Mouse (Mus musculus): ENCODE measurements around the gene Cxcl1. TPM values are rescaled to one million over a fixed set of nuclear protein-coding genes. Genes with fewer than 3 reads are reported as not detected.

Gene Cxcl1
- total and polyA plus RNA-seq, 3 experiments = not detected

- TF ChIP-seq EP300 (IDR thresholded peaks at IDR 0.05; ENCODE audit: low read depth in 1 of 2, low read length in 2 of 2) = no peak
- no peak for TF ChIP-seq BHLHE40 (IDR thresholded peaks at IDR 0.05; ENCODE audit: borderline replicate concordance, low read depth, low read length)
- no peak for TF ChIP-seq POLR2AphosphoS5 (IDR thresholded peaks at IDR 0.05; ENCODE audit: borderline replicate concordance, low read depth, low read length)
- TF ChIP-seq MXI1 (IDR thresholded peaks at IDR 0.05; ENCODE audit: low read depth, low read length) = no peak
- TF ChIP-seq SIN3A (IDR thresholded peaks at IDR 0.05; ENCODE audit: low read length) = no peak
- TF ChIP-seq E2F4 (IDR thresholded peaks at IDR 0.05; ENCODE audit: borderline replicate concordance, low read depth, low read length) = no peak
- TF ChIP-seq NRF1 (IDR thresholded peaks at IDR 0.05; ENCODE audit: insufficient read depth, low read depth, low read length, poor library complexity, severe bottlenecking) = no peak
- no peak for TF ChIP-seq USF2 (IDR thresholded peaks at IDR 0.05; ENCODE audit: borderline replicate concordance in 1 of 2, insufficient read depth in 1 of 2, low read depth in 1 of 2, low read length in 2 of 2)
- TF ChIP-seq NELFE (IDR thresholded peaks at IDR 0.05; ENCODE audit: low read depth, low read length) = no peak
- no peak for TF ChIP-seq USF1 (IDR thresholded peaks at IDR 0.05; ENCODE audit: low read depth, low read length)
- TF ChIP-seq ETS1 (IDR thresholded peaks at IDR 0.05; ENCODE audit: low read depth, low read length) = no peak
- TF ChIP-seq KAT2A (conservative IDR thresholded peaks at IDR 0.05; ENCODE audit: low read depth, low read length) = no peak
- no peak for TF ChIP-seq ZNF384 (IDR thresholded peaks at IDR 0.05; ENCODE audit: low read depth, low read length)
- no peak for TF ChIP-seq GABPA (IDR thresholded peaks at IDR 0.05; ENCODE audit: low read depth, low read length)
- no peak for TF ChIP-seq CHD2 (IDR thresholded peaks at IDR 0.05; ENCODE audit: low read length)
Observed at GRCm38 (mm10) chr5:90936706-90937105, 45.7 kb downstream of the Cxcl1 start.

More at GRCm38 (mm10) chr5:90936706-90937105, 45.7 kb downstream of the Cxcl1 start:
- no peak overlapping the region for H3K4me3 ChIP-seq (ENCODE audit: control insufficient read depth in 1 of 2, insufficient read depth in 1 of 2, low read depth in 2 of 2, low read length in 2 of 2)
- DNase-seq (ENCODE audit: low read depth, low spot score) = no peak
- H3K36me3 ChIP-seq (ENCODE audit: control insufficient read depth in 1 of 2, insufficient read depth in 2 of 2, low read length in 2 of 2) = no peaks in the 10 kb centered on the region
- H3K79me2 ChIP-seq (ENCODE audit: control insufficient read depth, insufficient read depth, low read length, poor library complexity) = no peaks in the 10 kb centered on the region
- no peak overlapping the region for H3K9ac ChIP-seq (ENCODE audit: control insufficient read depth, low read depth, low read length, poor library complexity, severe bottlenecking)
- no peaks in the 10 kb centered on the region for H3K4me1 ChIP-seq (ENCODE audit: control insufficient read depth in 1 of 2, insufficient read depth in 2 of 2, low read length in 2 of 2)
- H3K27ac ChIP-seq (ENCODE audit: control insufficient read depth, low read depth, low read length) = no peak overlapping the region
- H3K9me3 ChIP-seq (replicated peaks; ENCODE audit: insufficient read depth, low read length) = no peaks in the 10 kb centered on the region
- H3K27me3 ChIP-seq (ENCODE audit: control insufficient read depth in 1 of 2, insufficient read depth in 2 of 2, low read length in 2 of 2) = peaks cover 2 to 10% of the 10 kb centered on the region in 2 experiments; a peak in 3 of 4 replicates

Other genes starting within 250 kb of the Cxcl1 start
- gene Cxcl5, start 131.9 kb upstream of the Cxcl1 start, total RNA-seq (2012; rRNA removed) = not detected in 2 replicates
- not detected for gene Cxcl5, start 131.9 kb upstream of the Cxcl1 start, polyA plus RNA-seq (2012; ENCODE audit: insufficient read depth in 1 of 2, insufficient read length in 2 of 2, low read depth in 1 of 2, low replicate concordance in 2 of 2, missing spikeins in 1 of 2)
- gene Ppbp, start 122.7 kb upstream of the Cxcl1 start, total RNA-seq (2012; rRNA removed) = 0.12 TPM in 1 of 2 replicates, not detected in the other
- not detected for gene Ppbp, start 122.7 kb upstream of the Cxcl1 start, polyA plus RNA-seq (2012; ENCODE audit: insufficient read depth in 1 of 2, insufficient read length in 2 of 2, low read depth in 1 of 2, low replicate concordance in 2 of 2, missing spikeins in 1 of 2)
- 253 and 283 TPM in 2 replicates for gene Pf4, start 118.8 kb upstream of the Cxcl1 start, total RNA-seq (2012; rRNA removed)
- 100 to 1,000 TPM in 1 of 2 experiments, not detected in 1; 393 TPM for gene Pf4, start 118.8 kb upstream of the Cxcl1 start, polyA plus RNA-seq (2012; ENCODE audit: insufficient read depth in 1 of 2, insufficient read length in 2 of 2, low read depth in 1 of 2, low replicate concordance in 2 of 2, missing spikeins in 1 of 2)
- gene Cxcl3, start 105.1 kb upstream of the Cxcl1 start, total RNA-seq (2012; rRNA removed) = not detected in 2 replicates
- gene Cxcl3, start 105.1 kb upstream of the Cxcl1 start, polyA plus RNA-seq (2012; ENCODE audit: insufficient read depth in 1 of 2, insufficient read length in 2 of 2, low read depth in 1 of 2, low replicate concordance in 2 of 2, missing spikeins in 1 of 2) = not detected
- gene Cxcl15, start 96.7 kb upstream of the Cxcl1 start, total RNA-seq (2012; rRNA removed) = not detected in 2 replicates
- not detected for gene Cxcl15, start 96.7 kb upstream of the Cxcl1 start, polyA plus RNA-seq (2012; ENCODE audit: insufficient read depth in 1 of 2, insufficient read length in 2 of 2, low read depth in 1 of 2, low replicate concordance in 2 of 2, missing spikeins in 1 of 2)
- not detected in 2 replicates for gene Cxcl2, start 12.6 kb downstream of the Cxcl1 start, total RNA-seq (2012; rRNA removed)
- gene Cxcl2, start 12.6 kb downstream of the Cxcl1 start, polyA plus RNA-seq (2012; ENCODE audit: insufficient read depth in 1 of 2, insufficient read length in 2 of 2, low read depth in 1 of 2, low replicate concordance in 2 of 2, missing spikeins in 1 of 2) = not detected
- gene Mthfd2l, start 39.9 kb downstream of the Cxcl1 start, total RNA-seq (2012; rRNA removed) = not detected in 2 replicates
- gene Mthfd2l, start 39.9 kb downstream of the Cxcl1 start, polyA plus RNA-seq (2012; ENCODE audit: insufficient read depth in 1 of 2, insufficient read length in 2 of 2, low read depth in 1 of 2, low replicate concordance in 2 of 2, missing spikeins in 1 of 2) = not detected
- not detected in 2 replicates for gene Epgn, start 136.2 kb downstream of the Cxcl1 start, total RNA-seq (2012; rRNA removed)
- gene Epgn, start 136.2 kb downstream of the Cxcl1 start, polyA plus RNA-seq (2012; ENCODE audit: insufficient read depth in 1 of 2, insufficient read length in 2 of 2, low read depth in 1 of 2, low replicate concordance in 2 of 2, missing spikeins in 1 of 2) = not detected
- gene Ereg, start 183.4 kb downstream of the Cxcl1 start, total RNA-seq (2012; rRNA removed) = not detected in 2 replicates
- not detected for gene Ereg, start 183.4 kb downstream of the Cxcl1 start, polyA plus RNA-seq (2012; ENCODE audit: insufficient read depth in 1 of 2, insufficient read length in 2 of 2, low read depth in 1 of 2, low replicate concordance in 2 of 2, missing spikeins in 1 of 2)
- not detected in 2 replicates for gene Areg, start 248.4 kb downstream of the Cxcl1 start, total RNA-seq (2012; rRNA removed)
- gene Areg, start 248.4 kb downstream of the Cxcl1 start, polyA plus RNA-seq (2012; ENCODE audit: insufficient read depth in 1 of 2, insufficient read length in 2 of 2, low read depth in 1 of 2, low replicate concordance in 2 of 2, missing spikeins in 1 of 2) = not detected

Data from MEL (cell line).